Mouse (Mus musculus): ENCODE measurements around the gene Gm3269. TPM values are rescaled to one million over a fixed set of nuclear protein-coding genes. Genes with fewer than 3 reads are reported as not detected.
A peak's percentile ranks its signal among the peaks of the same experiment; 100 is the strongest.
"Not testable (repeated sequence)": the region's sequence is repeated elsewhere in the genome, so short reads cannot be mapped to it uniquely, and the experiment has no call there.

The Gm3269 gene
- polyA plus RNA-seq (2016; fragmentation: Nextera tagmentation; extraction: Ambion mirVana) = not detected in 2 replicates

- not testable (repeated sequence) for H3K36me3 ChIP-seq (replicated peaks); DNase-seq (ENCODE audit: extremely low spot score, low spot score); H3K9me3 ChIP-seq; H3K27me3 ChIP-seq (ENCODE audit: poor library complexity, severe bottlenecking); H3K27ac ChIP-seq; H3K4me1 ChIP-seq; H3K4me3 ChIP-seq
- WGBS = no CpG with 5 or more reads among the region's 4 CpGs
Observed at GRCm38 (mm10) chr14:4837806-4838205, at the start of gene Gm3269. Gm3269 (plus strand) TSS chr14:4838106.

- H3K4me1 ChIP-seq; H3K27ac ChIP-seq; DNase-seq (ENCODE audit: extremely low spot score, low spot score); H3K27me3 ChIP-seq (ENCODE audit: poor library complexity, severe bottlenecking); H3K36me3 ChIP-seq (replicated peaks); H3K4me3 ChIP-seq; H3K9me3 ChIP-seq: not testable (repeated sequence)
- 88% methylated on average over 6 of the region's 6 CpGs for WGBS
Observed at GRCm38 (mm10) chr14:4806421-4806820, 31.5 kb upstream of the Gm3269 start.

- H3K4me1 ChIP-seq; H3K27me3 ChIP-seq (ENCODE audit: poor library complexity, severe bottlenecking); DNase-seq (ENCODE audit: extremely low spot score, low spot score); H3K36me3 ChIP-seq (replicated peaks); H3K27ac ChIP-seq; H3K9me3 ChIP-seq; H3K4me3 ChIP-seq: not testable (repeated sequence)
- WGBS = 90% methylated on average over 4 of the region's 7 CpGs
Observed at GRCm38 (mm10) chr14:4821950-4822349, 16.0 kb upstream of the Gm3269 start.

DNA sequence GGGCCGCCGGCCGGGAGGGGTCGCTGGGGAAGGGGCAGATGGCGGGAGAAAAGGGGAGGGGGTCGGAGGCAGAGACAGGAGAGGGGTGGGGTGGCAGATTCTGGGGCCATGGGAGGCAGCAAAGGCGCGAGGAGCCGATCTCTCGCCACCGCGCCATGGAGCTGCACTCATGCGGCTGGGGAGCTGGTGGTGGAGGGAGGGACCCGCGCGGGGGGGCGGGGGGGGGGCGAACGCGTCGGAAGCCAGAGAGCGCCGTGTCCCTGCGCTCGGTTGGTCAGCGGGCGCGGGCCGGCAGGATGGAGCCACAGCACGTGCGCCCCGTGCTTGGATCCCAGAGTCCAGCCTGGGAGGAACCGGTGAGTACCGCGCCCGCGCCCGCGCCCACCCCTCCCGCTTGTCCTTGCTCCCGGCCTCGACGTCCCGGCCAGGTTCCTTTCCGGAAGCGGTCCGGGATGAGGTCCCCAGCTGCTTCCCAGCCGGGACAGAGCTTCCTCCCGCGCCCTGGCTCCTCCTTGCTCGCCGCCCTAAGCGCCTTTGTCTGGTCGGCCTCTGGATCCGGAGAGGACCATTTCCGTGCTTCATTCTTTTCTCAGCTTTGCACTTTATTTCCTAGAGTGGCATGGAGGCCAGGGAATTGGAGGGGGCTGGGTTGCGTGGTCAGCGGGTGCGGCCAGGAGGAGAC is 17.5 kb downstream of the Gm3269 start, which contains the start of gene Gm3264:
TSS of gene Gm3264 (plus strand) at position 278 of the 682 bp plus-strand sequence.
- WGBS = 8% methylated on average over 45 of the region's 59 CpGs

DNA sequence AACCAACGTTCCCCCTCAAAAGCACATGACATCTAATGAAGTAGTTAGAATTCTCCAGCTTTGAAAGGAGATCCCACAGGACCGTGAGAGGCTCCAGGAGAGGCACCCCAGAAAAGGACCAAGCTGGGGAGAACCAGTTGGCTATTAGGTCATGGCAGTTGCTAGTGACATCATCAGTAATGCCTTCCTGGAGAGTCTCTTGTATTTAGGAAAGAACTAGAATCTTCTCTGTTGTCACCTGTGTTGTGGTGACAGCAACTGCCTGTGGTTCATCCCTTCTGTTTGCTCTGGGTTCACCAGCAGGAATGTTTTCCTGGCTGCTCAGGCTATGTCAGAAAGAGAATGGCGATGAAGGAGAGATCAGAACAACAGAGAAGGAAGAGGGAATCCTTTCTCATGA is 54.2 kb downstream of the Gm3269 start, which contains the start of gene Gm3278:
TSS of gene Gm3278 (plus strand) at position 301 of the 400 bp plus-strand sequence.
- H3K9me3 ChIP-seq; H3K27me3 ChIP-seq (ENCODE audit: poor library complexity, severe bottlenecking); H3K36me3 ChIP-seq (replicated peaks); H3K4me3 ChIP-seq; H3K4me1 ChIP-seq; DNase-seq (ENCODE audit: extremely low spot score, low spot score); H3K27ac ChIP-seq: not testable (repeated sequence)
- WGBS = 89% methylated on average over 1 of the region's 3 CpGs

More for the DNA sequence above, 17.5 kb downstream of the Gm3269 start, which contains the start of gene Gm3264:
- DNase-seq (ENCODE audit: extremely low spot score, low spot score) = peak; percentile 15
- not testable (repeated sequence) for H3K4me1 ChIP-seq; H3K9me3 ChIP-seq; H3K36me3 ChIP-seq (replicated peaks); H3K27me3 ChIP-seq (ENCODE audit: poor library complexity, severe bottlenecking)
- H3K27ac ChIP-seq = peak within 1 kb of the TSS; percentile 82
- H3K4me3 ChIP-seq = peak within 1 kb of the TSS; percentile 52

Other genes with a start within 250 kb of the Gm3269 start
- gene Gm8159, start 205.8 kb upstream of the Gm3269 start, polyA plus RNA-seq (2016; fragmentation: Nextera tagmentation; extraction: Ambion mirVana) = not detected in 2 replicates
- gene Gm3239, start 173.9 kb upstream of the Gm3269 start, polyA plus RNA-seq (2016; fragmentation: Nextera tagmentation; extraction: Ambion mirVana) = not detected in 2 replicates
- not detected in 2 replicates for gene Gm7876, start 128.9 kb upstream of the Gm3269 start, polyA plus RNA-seq (2016; fragmentation: Nextera tagmentation; extraction: Ambion mirVana)
- gene Gm3252, start 111.3 kb upstream of the Gm3269 start, polyA plus RNA-seq (2016; fragmentation: Nextera tagmentation; extraction: Ambion mirVana) = 0.64 and 0.79 TPM in 2 replicates
- gene Gm9602, start 61.8 kb upstream of the Gm3269 start, polyA plus RNA-seq (2016; fragmentation: Nextera tagmentation; extraction: Ambion mirVana) = not detected in 2 replicates
- 0.33 and 0.76 TPM in 2 replicates for gene Gm3264, start 17.5 kb downstream of the Gm3269 start, polyA plus RNA-seq (2016; fragmentation: Nextera tagmentation; extraction: Ambion mirVana)
- not detected in 2 replicates for gene Gm3278, start 54.3 kb downstream of the Gm3269 start, polyA plus RNA-seq (2016; fragmentation: Nextera tagmentation; extraction: Ambion mirVana)
- gene Gm8297, start 145.8 kb downstream of the Gm3269 start, polyA plus RNA-seq (2016; fragmentation: Nextera tagmentation; extraction: Ambion mirVana) = not detected in 2 replicates
- not detected in 2 replicates for gene Gm3298, start 177.8 kb downstream of the Gm3269 start, polyA plus RNA-seq (2016; fragmentation: Nextera tagmentation; extraction: Ambion mirVana)
- gene 4930555G01Rik, start 212.5 kb downstream of the Gm3269 start, polyA plus RNA-seq (2016; fragmentation: Nextera tagmentation; extraction: Ambion mirVana) = not detected in 2 replicates
- gene Gm8281, start 232.9 kb downstream of the Gm3269 start, polyA plus RNA-seq (2016; fragmentation: Nextera tagmentation; extraction: Ambion mirVana) = 1.7 and 2.5 TPM in 2 replicates